Mouse (Mus musculus) forebrain, postnatal 0 days (tissue): ENCODE measurements at regions not wholly inside any gene's neighbourhood (a gene's known extent, or its start where the extent isn't known, plus 50 kb on each side); places are given as distances from the start of the nearest gene placed in this dataset.
A peak's percentile ranks its signal among the peaks of the same experiment; 100 is the strongest.

Source experiments
- ATAC-seq: fragments of 200-750 bp; cut with Nextera tagmentation; 2 replicates; pipeline ENCODE4 v1.8.0; 2017; ENCODE audit warnings: mild to moderate bottlenecking, moderate library complexity
- DNase-seq: peaks from one replicate; pipeline ENCODE4 v3.0.0-alpha.2; 2015
- H3K27ac ChIP-seq: fragments of 300-500 bp; sonication (generic); 2 replicates; pipeline ENCODE4 v1.5.1; 2014; ENCODE audit warnings: low read depth, mild to moderate bottlenecking, antibody characterized with exemption, low read length, moderate library complexity, mixed read lengths
- H3K27me3 ChIP-seq: fragments of 300-500 bp; sonication (generic); 2 replicates; pipeline ENCODE4 v1.6.1; 2014; ENCODE audit warnings: mild to moderate bottlenecking, low read length, mixed read lengths; ENCODE audit not compliant: insufficient read depth
- H3K36me3 ChIP-seq: fragments of 300-500 bp; sonication (generic); 2 replicates; pipeline ENCODE4 v1.6.1; 2014; ENCODE audit warnings: mild to moderate bottlenecking, moderate library complexity; ENCODE audit not compliant: insufficient read depth
- H3K4me1 ChIP-seq: fragments of 300-500 bp; sonication (generic); 2 replicates; pipeline ENCODE4 v1.6.1; 2014; ENCODE audit warnings: antibody characterized with exemption; ENCODE audit not compliant: insufficient read depth
- H3K4me2 ChIP-seq: fragments of 300-500 bp; sonication (generic); 2 replicates; pipeline ENCODE4 v1.6.1; 2014; ENCODE audit warnings: low read depth, mild to moderate bottlenecking, moderate library complexity
- H3K4me3 ChIP-seq: fragments of 300-500 bp; sonication (generic); 2 replicates; pipeline ENCODE4 v1.5.1; 2014; ENCODE audit warnings: low read depth, low read length, mixed read lengths
- H3K9ac ChIP-seq: fragments of 300-500 bp; sonication (generic); 2 replicates; pipeline ENCODE4 v1.6.1; 2014; ENCODE audit warnings: mild to moderate bottlenecking
- H3K9me3 ChIP-seq: fragments of 300-500 bp; sonication (generic); 2 replicates; pipeline ENCODE4 v1.6.1; 2016; ENCODE audit warnings: low read length
- CTCF ChIP-seq: sonication (generic); IDR thresholded peaks from 2 replicates; pipeline ENCODE4 v1.5.1; 2016; ENCODE audit warnings: antibody characterized with exemption, control low read depth, low read depth
- WGBS: fragments of 180-500 bp; shearing (Covaris S2); extraction: QIAGEN DNeasy Blood & Tissue Kit; methylation state at CpG from one replicate; pipeline ENCODE4 v1.1.7; 2014; 5-methylcytosine and 5-hydroxymethylcytosine counted together

DNA sequence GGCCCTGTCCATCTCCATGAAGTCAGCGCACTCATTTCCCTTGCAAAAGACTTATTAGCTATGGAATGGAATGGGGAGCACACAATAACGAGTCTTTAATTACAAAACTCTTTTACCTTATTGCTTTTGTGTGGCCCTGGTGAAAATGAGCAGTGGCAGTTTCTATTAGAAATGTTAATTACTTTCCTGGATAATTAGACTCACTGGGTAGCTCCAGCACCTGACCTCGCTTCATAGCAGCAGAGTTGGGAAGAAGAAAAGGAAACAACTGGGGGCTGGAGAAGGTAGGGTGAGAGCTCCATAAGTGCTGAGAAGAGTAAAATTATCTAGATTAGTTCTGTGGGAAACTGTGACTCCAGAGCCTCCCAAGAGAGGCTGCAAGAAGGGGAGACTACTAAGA lies 108.2 kb upstream of the Isx start:
- ATAC-seq (no peak), DNase-seq (no peak)
- WGBS, result 23% methylated on average over 3 of the region's 3 CpGs

DNA sequence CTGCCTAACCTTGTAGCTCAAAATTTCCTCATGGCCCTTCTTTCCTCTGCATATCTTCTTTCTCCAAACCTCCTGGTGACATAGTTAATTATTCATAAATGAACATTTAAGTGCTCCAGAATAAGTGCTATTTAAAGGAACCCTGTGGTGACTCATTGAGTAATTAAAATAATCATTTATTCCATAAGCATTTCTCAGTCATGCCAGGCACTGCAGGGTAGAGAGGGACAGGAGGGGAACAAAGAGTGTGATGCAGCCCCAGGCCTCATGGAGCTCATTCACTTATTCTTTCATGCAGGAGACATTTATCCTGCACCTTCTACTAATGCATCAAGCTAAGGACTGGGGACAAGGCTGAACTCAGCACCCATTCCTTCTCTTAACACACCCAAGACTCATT lies 97.4 kb upstream of the Isx start:
- ATAC-seq (peak; percentile 29; the same call in 1 of the 2 replicates), DNase-seq (no peak)
- H3K27ac ChIP-seq, result no peak overlapping the region
- no peaks in the 10 kb centered on the region for H3K36me3 ChIP-seq
- no peak overlapping the region for H3K4me3 ChIP-seq
- H3K4me1 ChIP-seq, result no peaks in the 10 kb centered on the region
- no peaks in the 10 kb centered on the region for H3K9me3 ChIP-seq
- no peak for TF ChIP-seq CTCF
- H3K9ac ChIP-seq, result no peak overlapping the region
- no peaks in the 10 kb centered on the region for H3K27me3 ChIP-seq
- no peak overlapping the region for H3K4me2 ChIP-seq

More for the DNA sequence above, 108.2 kb upstream of the Isx start:
- Histone ChIP-seq H3K9ac (no peak overlapping the region), H3K4me3 (no peak overlapping the region), H3K36me3 (no peaks in the 10 kb centered on the region), H3K4me1 (no peaks in the 10 kb centered on the region), H3K27me3 (no peaks in the 10 kb centered on the region), H3K4me2 (no peak overlapping the region), H3K9me3 (no peaks in the 10 kb centered on the region), H3K27ac (no peak overlapping the region)
- no peak for TF ChIP-seq CTCF

DNA sequence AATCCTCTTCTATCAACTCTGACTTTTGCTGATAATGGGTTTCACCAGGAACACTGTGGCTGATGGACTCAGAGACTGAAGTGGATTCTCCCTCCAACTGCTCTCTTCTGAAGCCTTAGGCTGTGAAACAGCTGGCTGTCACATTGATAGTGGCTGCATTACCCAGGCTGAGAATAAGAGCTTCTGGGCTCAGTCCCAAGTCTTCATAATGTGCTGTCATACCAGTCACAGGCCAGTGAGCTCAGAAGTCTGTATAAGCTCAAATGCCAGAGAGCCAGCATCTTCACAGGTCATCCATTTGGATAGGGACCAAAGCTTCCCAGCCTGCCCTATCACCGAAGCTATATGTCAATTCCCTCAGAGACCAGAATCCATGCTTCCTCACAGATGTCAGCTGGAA lies 91.9 kb upstream of the Isx start:
- Histone ChIP-seq H3K9me3 (no peaks in the 10 kb centered on the region), H3K27ac (no peak overlapping the region), H3K36me3 (no peaks in the 10 kb centered on the region), H3K9ac (no peak overlapping the region), H3K4me3 (no peak overlapping the region), H3K4me2 (no peak overlapping the region), H3K27me3 (no peaks in the 10 kb centered on the region), H3K4me1 (no peaks in the 10 kb centered on the region)
- no peak for ATAC-seq
- no peak for DNase-seq
- 89% methylated on average over 1 of the region's 1 CpGs for WGBS
- TF ChIP-seq CTCF, result no peak

DNA sequence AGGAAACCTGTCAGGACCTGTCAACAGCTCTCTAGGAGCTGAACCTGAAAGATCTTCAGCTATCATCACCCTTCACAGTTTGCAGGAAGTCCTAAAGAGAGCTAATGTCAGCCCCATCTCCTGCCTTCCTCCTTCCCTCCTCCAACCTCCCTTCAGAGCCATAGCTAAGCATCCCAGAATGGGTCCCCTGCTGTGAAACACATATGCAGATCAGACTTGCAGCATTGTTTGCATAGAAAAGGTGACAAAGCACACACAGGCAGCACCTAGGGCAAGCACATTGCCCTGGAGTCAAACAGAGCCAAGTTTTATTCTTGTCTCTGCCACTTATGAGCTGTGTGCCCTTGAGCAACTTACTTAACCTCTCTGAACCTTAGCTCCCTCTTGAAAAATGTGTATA lies 64.3 kb upstream of the Isx start:
- Histone ChIP-seq H3K27ac (no peak overlapping the region), H3K27me3 (no peaks in the 10 kb centered on the region), H3K4me3 (no peak overlapping the region), H3K36me3 (no peaks in the 10 kb centered on the region), H3K9ac (no peak overlapping the region), H3K9me3 (no peaks in the 10 kb centered on the region), H3K4me2 (no peak overlapping the region), H3K4me1 (no peaks in the 10 kb centered on the region)
- DNase-seq, result no peak
- ATAC-seq, result no peak
- no peak for TF ChIP-seq CTCF

DNA sequence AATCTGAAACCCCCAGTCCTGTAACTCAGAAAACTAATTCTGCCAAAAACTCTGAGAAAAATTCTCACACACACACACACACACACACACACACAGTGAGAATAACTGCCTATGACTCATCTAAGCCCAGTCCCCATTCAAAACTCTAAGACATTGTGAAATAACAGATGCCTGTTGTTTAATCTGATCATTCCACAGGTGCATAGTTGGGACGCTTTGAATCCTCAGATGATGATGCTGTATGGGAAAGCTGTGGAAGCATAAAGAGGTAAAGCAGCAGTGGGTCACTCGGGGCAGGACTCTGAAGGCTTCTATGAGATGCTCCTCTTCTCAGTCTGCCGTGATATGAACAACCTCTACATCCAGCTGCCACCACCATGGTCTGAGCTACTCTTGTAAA lies 62.9 kb upstream of the Isx start:
- H3K9me3 ChIP-seq, result no peaks in the 10 kb centered on the region
- 78% methylated on average over 3 of the region's 3 CpGs for WGBS
- no peak overlapping the region for H3K9ac ChIP-seq
- H3K27me3 ChIP-seq, result no peaks in the 10 kb centered on the region
- no peaks in the 10 kb centered on the region for H3K36me3 ChIP-seq
- H3K27ac ChIP-seq, result no peak overlapping the region
- H3K4me1 ChIP-seq, result no peaks in the 10 kb centered on the region
- H3K4me3 ChIP-seq, result no peak overlapping the region
- H3K4me2 ChIP-seq, result no peak overlapping the region
- no peak for DNase-seq
- no peak for ATAC-seq
- no peak for TF ChIP-seq CTCF

DNA sequence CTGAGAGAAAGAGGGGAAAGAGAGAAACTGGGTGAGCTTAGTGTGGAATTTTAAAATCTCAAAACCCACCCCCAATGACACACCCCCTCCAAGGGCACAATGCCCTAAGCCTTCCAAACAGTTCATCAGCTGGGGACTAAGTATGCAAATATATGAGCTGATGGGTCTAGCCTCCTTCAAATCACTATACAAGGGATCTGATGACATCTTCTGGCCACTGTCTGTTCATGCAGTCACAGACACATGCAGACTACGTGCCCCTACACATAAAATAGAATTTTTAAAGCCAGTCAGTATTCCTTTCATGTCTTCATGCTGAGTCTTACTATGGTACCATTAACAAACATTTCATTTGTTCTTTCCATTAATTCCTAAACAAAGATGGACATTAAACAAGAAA lies 54.5 kb upstream of the Isx start:
- Histone ChIP-seq H3K4me1 (no peaks in the 10 kb centered on the region), H3K9me3 (no peaks in the 10 kb centered on the region), H3K27me3 (no peaks in the 10 kb centered on the region), H3K9ac (no peak overlapping the region), H3K27ac (no peak overlapping the region), H3K4me3 (no peak overlapping the region), H3K36me3 (no peaks in the 10 kb centered on the region), H3K4me2 (no peak overlapping the region)
- no peak for DNase-seq
- WGBS, result 71% methylated on average over 1 of the region's 1 CpGs
- peak; percentile 73; the same call in 1 of the 2 replicates for ATAC-seq
- TF ChIP-seq CTCF, result peak; percentile 51

DNA sequence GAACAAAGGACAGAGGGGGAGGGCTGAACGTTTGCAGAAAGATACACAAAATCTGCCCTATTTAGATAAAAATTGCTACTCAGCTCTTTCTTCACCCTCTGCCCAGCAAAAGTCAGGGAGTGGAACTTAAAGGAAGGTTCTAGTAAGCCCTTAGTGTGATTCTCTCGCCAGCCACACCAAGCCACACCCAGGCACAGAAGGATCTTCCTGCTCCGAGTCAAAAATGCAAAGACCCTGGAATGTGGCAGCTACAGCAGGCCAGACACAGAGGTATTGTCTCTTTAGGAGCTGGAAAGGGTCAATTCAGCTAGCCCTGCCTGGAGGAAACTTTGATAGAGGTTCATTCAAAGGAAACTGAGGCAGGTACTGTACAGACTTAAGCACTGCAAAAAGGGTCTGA lies 52.3 kb upstream of the Isx start:
- H3K9ac ChIP-seq, result no peak overlapping the region

DNA sequence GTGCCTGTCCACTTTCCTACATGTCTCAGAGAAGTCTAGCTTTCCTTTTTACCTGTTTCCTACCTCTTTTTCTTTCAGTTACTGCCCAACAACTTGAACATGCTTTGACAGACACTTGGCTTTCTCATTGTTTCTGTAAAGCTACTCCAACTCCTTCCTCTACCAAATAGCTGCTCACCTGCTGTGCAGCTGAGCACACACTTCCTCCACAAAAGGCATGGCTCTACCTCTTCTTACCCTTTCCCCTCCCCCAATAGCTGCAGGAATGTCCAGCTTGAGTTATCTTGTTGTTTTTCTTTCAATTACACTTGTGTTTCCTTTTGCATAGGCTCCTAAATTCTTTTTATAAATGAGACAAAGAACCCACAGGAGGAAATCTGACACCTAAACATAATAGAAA lies 50.7 kb upstream of the Isx start:
- H3K4me1 ChIP-seq, result no peaks in the 10 kb centered on the region
- no peaks in the 10 kb centered on the region for H3K27me3 ChIP-seq
- TF ChIP-seq CTCF, result no peak
- no peak overlapping the region for H3K4me3 ChIP-seq
- no peaks in the 10 kb centered on the region for H3K36me3 ChIP-seq
- no peaks in the 10 kb centered on the region for H3K9me3 ChIP-seq
- DNase-seq (no peak), ATAC-seq (no peak)
- no peak overlapping the region for H3K4me2 ChIP-seq
- no peak overlapping the region for H3K27ac ChIP-seq
- no peak overlapping the region for H3K9ac ChIP-seq

More for the DNA sequence above, 52.3 kb upstream of the Isx start:
- TF ChIP-seq CTCF, result no peak
- H3K9me3 ChIP-seq, result no peaks in the 10 kb centered on the region
- H3K27me3 ChIP-seq, result no peaks in the 10 kb centered on the region
- ATAC-seq, result no peak
- 26% methylated on average over 3 of the region's 3 CpGs for WGBS
- no peaks in the 10 kb centered on the region for H3K4me1 ChIP-seq
- H3K4me2 ChIP-seq, result no peak overlapping the region
- DNase-seq, result no peak
- no peaks in the 10 kb centered on the region for H3K36me3 ChIP-seq
- H3K27ac ChIP-seq, result no peak overlapping the region
- no peak overlapping the region for H3K4me3 ChIP-seq
